Mouse (Mus musculus): Measurements from ENCODE around the gene Itpka. TPM values are rescaled to one million over a fixed set of nuclear protein-coding genes. Genes with fewer than 3 reads are reported as not detected.
"Not testable (repeated sequence)": the region's sequence is repeated elsewhere in the genome, so short reads cannot be mapped to it uniquely, and the experiment has no call there.

Gene Itpka
- polyA plus RNA-seq, 1 experiment = 1.6 TPM

DNA sequence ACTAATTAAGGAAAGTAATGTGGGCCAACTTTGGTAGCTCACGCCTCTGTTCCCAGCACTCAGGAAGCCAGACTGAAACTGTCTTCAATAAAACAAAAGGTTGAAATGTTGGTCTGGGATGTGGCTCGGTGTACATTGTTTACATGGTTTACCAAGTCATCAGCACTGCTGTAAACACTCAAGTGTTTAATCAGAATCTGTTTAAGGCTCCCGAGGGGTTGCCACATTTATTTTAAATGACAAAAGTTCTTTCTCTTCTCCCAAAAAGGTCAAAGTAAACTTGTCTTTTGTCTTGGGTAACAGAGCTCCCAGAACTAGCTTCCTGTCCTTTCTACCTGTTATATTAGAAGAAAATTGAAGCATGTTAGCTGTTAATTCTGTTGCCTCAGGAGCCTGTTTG, 34.5 kb upstream of the Itpka start:
- Histone ChIP-seq H3K9ac (ENCODE audit: low read depth, poor library complexity, severe bottlenecking) (no peak overlapping the region), H3K4me3 (ENCODE audit: low read depth, low read length) (no peak overlapping the region), H3K27ac (ENCODE audit: insufficient read depth, low read length) (peak overlapping the region; percentile 86), H3K4me1 (ENCODE audit: control insufficient read depth, insufficient read depth, low read length) (peaks cover 1% of the 10 kb centered on the region), H3K36me3 (ENCODE audit: control insufficient read depth, insufficient read depth, low read length, poor library complexity, severe bottlenecking) (peaks cover 20% of the 10 kb centered on the region; the same call in 1 of the 2 replicates), H3K9me3 (replicated peaks; ENCODE audit: control insufficient read depth, insufficient read depth, low read length, poor library complexity, severe bottlenecking) (no peaks in the 10 kb centered on the region), H3K27me3 (ENCODE audit: control insufficient read depth, insufficient read depth, low read length, poor library complexity, severe bottlenecking) (no peaks in the 10 kb centered on the region)
- TF ChIP-seq CTCF (IDR thresholded peaks at IDR 0.05; ENCODE audit: low read depth, low read length) (no peak), POLR2A (IDR thresholded peaks at IDR 0.05; ENCODE audit: insufficient read depth, low read length) (no peak), EP300 (IDR thresholded peaks at IDR 0.05; ENCODE audit: insufficient read depth, low read depth, low read length) (no peak)

DNA sequence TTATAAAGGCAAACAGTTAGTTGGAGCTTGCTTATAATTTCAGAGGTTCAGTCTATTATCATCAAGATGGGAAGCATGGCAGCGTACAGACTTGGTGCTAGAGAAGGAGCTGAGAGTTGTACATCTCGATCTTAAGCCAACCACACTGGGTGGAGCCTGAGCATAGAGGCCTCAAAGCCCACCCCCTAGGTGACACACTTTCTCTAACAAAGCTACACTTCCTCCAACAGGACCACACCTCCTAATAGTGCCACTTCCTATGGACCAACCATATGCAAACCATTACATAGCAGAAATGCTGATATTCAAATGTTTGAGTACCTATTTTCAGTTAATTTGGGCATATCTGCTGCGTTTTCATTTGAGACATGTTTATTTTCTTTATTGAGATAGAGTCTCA, 32.1 kb upstream of the Itpka start:
- no peaks in the 10 kb centered on the region for H3K9me3 ChIP-seq (replicated peaks; ENCODE audit: control insufficient read depth, insufficient read depth, low read length, poor library complexity, severe bottlenecking)
- H3K27ac ChIP-seq (ENCODE audit: insufficient read depth, low read length) = no peak overlapping the region
- H3K4me3 ChIP-seq (ENCODE audit: low read depth, low read length) = no peak overlapping the region
- TF ChIP-seq CTCF (IDR thresholded peaks at IDR 0.05; ENCODE audit: low read depth, low read length) (no peak), POLR2A (IDR thresholded peaks at IDR 0.05; ENCODE audit: insufficient read depth, low read length) (no peak), EP300 (IDR thresholded peaks at IDR 0.05; ENCODE audit: insufficient read depth, low read depth, low read length) (no peak)
- peaks cover 1% of the 10 kb centered on the region for H3K4me1 ChIP-seq (ENCODE audit: control insufficient read depth, insufficient read depth, low read length)
- H3K27me3 ChIP-seq (ENCODE audit: control insufficient read depth, insufficient read depth, low read length, poor library complexity, severe bottlenecking) = no peaks in the 10 kb centered on the region
- H3K36me3 ChIP-seq (ENCODE audit: control insufficient read depth, insufficient read depth, low read length, poor library complexity, severe bottlenecking) = peaks cover 25% of the 10 kb centered on the region
- H3K9ac ChIP-seq (ENCODE audit: low read depth, poor library complexity, severe bottlenecking) = no peak overlapping the region

DNA sequence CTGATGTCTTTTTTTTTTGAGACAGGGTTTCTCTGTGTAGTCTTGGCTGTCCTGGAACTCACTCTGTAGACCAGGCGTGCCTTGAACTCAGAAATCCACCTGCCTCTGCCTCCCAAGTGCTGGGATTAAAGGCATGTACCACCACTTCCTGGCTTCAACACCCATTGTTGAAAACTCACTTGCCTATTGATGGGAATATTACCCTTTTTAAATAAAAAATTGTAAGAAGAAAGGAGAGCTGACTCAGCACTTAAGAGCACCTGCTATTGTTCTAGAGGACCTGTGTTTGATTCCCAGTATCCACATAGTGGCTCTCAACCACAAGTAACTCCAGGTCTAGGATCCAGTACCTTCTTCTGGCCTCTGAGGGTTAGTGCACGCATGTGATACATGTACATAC, 26.3 kb upstream of the Itpka start:
- peaks cover 30% of the 10 kb centered on the region for H3K36me3 ChIP-seq (ENCODE audit: control insufficient read depth, insufficient read depth, low read length, poor library complexity, severe bottlenecking)
- not testable (repeated sequence) for H3K27me3 ChIP-seq (ENCODE audit: control insufficient read depth, insufficient read depth, low read length, poor library complexity, severe bottlenecking); H3K4me1 ChIP-seq (ENCODE audit: control insufficient read depth, insufficient read depth, low read length); H3K4me3 ChIP-seq (ENCODE audit: low read depth, low read length); H3K9ac ChIP-seq (ENCODE audit: low read depth, poor library complexity, severe bottlenecking); H3K9me3 ChIP-seq (replicated peaks; ENCODE audit: control insufficient read depth, insufficient read depth, low read length, poor library complexity, severe bottlenecking); H3K27ac ChIP-seq (ENCODE audit: insufficient read depth, low read length)

DNA sequence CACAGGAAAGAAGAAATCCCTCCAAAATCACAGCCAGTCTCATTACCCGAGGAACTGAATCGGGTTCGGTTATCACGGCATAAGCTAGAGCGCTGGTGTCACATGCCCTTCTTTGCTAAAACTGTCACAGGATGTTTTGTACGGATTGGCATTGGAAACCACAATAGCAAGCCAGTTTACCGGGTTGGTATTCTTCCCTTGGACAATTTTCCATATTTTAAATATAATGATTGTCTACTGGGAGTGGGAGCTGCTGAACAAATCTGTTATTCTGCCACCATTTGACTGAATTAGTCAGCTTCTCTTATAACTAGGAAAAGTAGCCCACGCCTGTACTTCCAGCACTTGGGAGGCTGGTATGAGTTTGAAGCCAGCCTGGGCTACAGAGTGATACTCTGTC, 21.1 kb upstream of the Itpka start:
- Histone ChIP-seq H3K4me1 (ENCODE audit: control insufficient read depth, insufficient read depth, low read length) (no peaks in the 10 kb centered on the region), H3K4me3 (ENCODE audit: low read depth, low read length) (no peak overlapping the region), H3K27me3 (ENCODE audit: control insufficient read depth, insufficient read depth, low read length, poor library complexity, severe bottlenecking) (no peaks in the 10 kb centered on the region), H3K36me3 (ENCODE audit: control insufficient read depth, insufficient read depth, low read length, poor library complexity, severe bottlenecking) (peaks cover 37% of the 10 kb centered on the region), H3K27ac (ENCODE audit: insufficient read depth, low read length) (no peak overlapping the region), H3K9me3 (replicated peaks; ENCODE audit: control insufficient read depth, insufficient read depth, low read length, poor library complexity, severe bottlenecking) (no peaks in the 10 kb centered on the region), H3K9ac (ENCODE audit: low read depth, poor library complexity, severe bottlenecking) (no peak overlapping the region)
- TF ChIP-seq EP300 (IDR thresholded peaks at IDR 0.05; ENCODE audit: insufficient read depth, low read depth, low read length) (no peak), CTCF (IDR thresholded peaks at IDR 0.05; ENCODE audit: low read depth, low read length) (no peak), POLR2A (IDR thresholded peaks at IDR 0.05; ENCODE audit: insufficient read depth, low read length) (no peak)

DNA sequence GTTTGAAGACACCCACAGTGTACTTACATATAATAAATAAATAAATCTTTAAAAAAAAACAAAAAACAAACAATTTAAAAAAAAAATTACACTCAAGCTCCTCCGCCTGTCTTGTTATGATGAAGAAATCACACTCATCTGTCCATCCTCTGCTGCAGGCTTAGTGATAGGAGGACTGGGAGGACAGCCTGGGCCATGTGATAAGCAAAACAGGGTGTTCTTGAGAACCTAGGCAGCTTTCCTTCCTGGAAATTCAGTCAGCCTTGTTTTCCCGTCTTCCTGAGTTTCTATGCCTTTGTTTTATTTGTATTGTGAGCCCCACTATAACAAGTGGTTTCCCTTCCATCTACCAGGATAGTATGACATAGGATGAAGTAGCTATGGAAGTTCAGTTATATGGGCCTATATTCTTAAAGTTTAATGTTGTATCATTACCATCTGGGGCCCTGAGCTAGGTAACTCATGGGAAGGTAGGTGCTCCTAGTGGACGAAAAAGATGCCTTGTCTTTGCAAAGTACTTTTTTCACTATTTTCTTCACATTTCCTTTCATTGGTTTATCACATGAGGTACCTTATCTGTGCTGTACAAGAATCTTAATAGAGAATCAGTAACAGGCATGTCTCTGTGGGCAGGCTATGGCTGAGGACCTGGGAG, 14.2 kb upstream of the Itpka start:
- no peaks in the 10 kb centered on the region for H3K27me3 ChIP-seq (ENCODE audit: control insufficient read depth, insufficient read depth, low read length, poor library complexity, severe bottlenecking)
- no peak overlapping the region for H3K4me3 ChIP-seq (ENCODE audit: low read depth, low read length)
- no peak overlapping the region for H3K27ac ChIP-seq (ENCODE audit: insufficient read depth, low read length)
- peaks cover 44% of the 10 kb centered on the region for H3K36me3 ChIP-seq (ENCODE audit: control insufficient read depth, insufficient read depth, low read length, poor library complexity, severe bottlenecking)
- H3K9me3 ChIP-seq (replicated peaks; ENCODE audit: control insufficient read depth, insufficient read depth, low read length, poor library complexity, severe bottlenecking) = no peaks in the 10 kb centered on the region
- no peak for TF ChIP-seq EP300 (IDR thresholded peaks at IDR 0.05; ENCODE audit: insufficient read depth, low read depth, low read length)
- no peaks in the 10 kb centered on the region for H3K4me1 ChIP-seq (ENCODE audit: control insufficient read depth, insufficient read depth, low read length)
- no peak overlapping the region for H3K9ac ChIP-seq (ENCODE audit: low read depth, poor library complexity, severe bottlenecking)

DNA sequence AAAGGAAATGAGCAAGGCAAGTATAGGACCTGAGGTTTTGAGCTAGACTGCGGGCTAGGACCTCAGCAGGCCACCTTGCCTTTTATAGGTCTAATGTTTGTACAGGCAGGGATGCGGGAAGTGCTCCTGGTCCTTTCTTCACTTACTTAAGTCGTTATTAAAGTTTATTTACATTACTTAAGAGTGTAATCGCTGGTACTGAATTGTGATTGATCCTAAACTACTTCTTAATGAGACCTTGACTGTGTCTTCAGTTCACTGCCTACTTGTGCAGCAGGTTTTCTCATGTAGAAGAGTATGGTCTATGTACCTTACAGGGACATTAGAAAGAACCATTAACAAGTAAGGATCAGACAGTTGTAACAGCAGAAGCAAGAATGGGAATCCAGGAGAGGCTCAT, 11.4 kb upstream of the Itpka start:
- no peak overlapping the region for H3K27ac ChIP-seq (ENCODE audit: insufficient read depth, low read length)
- no peaks in the 10 kb centered on the region for H3K27me3 ChIP-seq (ENCODE audit: control insufficient read depth, insufficient read depth, low read length, poor library complexity, severe bottlenecking)
- H3K36me3 ChIP-seq (ENCODE audit: control insufficient read depth, insufficient read depth, low read length, poor library complexity, severe bottlenecking) = peaks cover 36% of the 10 kb centered on the region
- no peak overlapping the region for H3K9ac ChIP-seq (ENCODE audit: low read depth, poor library complexity, severe bottlenecking)
- H3K4me1 ChIP-seq (ENCODE audit: control insufficient read depth, insufficient read depth, low read length) = no peaks in the 10 kb centered on the region
- no peaks in the 10 kb centered on the region for H3K9me3 ChIP-seq (replicated peaks; ENCODE audit: control insufficient read depth, insufficient read depth, low read length, poor library complexity, severe bottlenecking)
- no peak overlapping the region for H3K4me3 ChIP-seq (ENCODE audit: low read depth, low read length)
- TF ChIP-seq EP300 (IDR thresholded peaks at IDR 0.05; ENCODE audit: insufficient read depth, low read depth, low read length) (no peak), POLR2A (IDR thresholded peaks at IDR 0.05; ENCODE audit: insufficient read depth, low read length) (no peak), CTCF (IDR thresholded peaks at IDR 0.05; ENCODE audit: low read depth, low read length) (no peak)

Data from ES-Bruce4 (cell line).